Mouse (Mus musculus) inflammation-experienced regulatory T-cells, adult 6 months (primary cell): ENCODE data around the gene Gm10097. TPM values are rescaled to one million over a fixed set of nuclear protein-coding genes. Genes with fewer than 3 reads are reported as not detected.

Experiments
- ATAC-seq: one replicate; pipeline ENCODE4 v1.8.0; 2017
- polyA plus RNA-seq, 3 experiments: library from polyadenylated mRNA; unstranded; fragments of 100-300 nt; shearing (Covaris generic); gene quantifications; one replicate each; pipeline ENCODE4 v1.2.1; 2017

Gm10097 gene
- under 1 TPM; 0.29 to 0.59 (median 0.46) TPM for polyA plus RNA-seq

- no peak for ATAC-seq
Measured at GRCm38 (mm10) chr10:5068676-5069265, at the start of gene Gm10097. Gene Gm10097 (plus strand): TSS chr10:5069192.

GRCm38 (mm10) chr10:5025906-5026305 lies 43.1 kb upstream of the Gm10097 start:
- no peak for ATAC-seq

- ATAC-seq, result no peak
Measured at GRCm38 (mm10) chr10:5027208-5027607, 41.8 kb upstream of the Gm10097 start.

- no peak for ATAC-seq
Measured at GRCm38 (mm10) chr10:5028301-5028700, 40.7 kb upstream of the Gm10097 start.

- no peak for ATAC-seq
Measured at GRCm38 (mm10) chr10:5029161-5029560, 39.8 kb upstream of the Gm10097 start.

GRCm38 (mm10) chr10:5029883-5030282 lies 39.1 kb upstream of the Gm10097 start:
- no peak for ATAC-seq

- no peak for ATAC-seq
Measured at GRCm38 (mm10) chr10:5032192-5033048, 36.6 kb upstream of the Gm10097 start.

- ATAC-seq, result no peak
Measured at GRCm38 (mm10) chr10:5041254-5041653, 27.7 kb upstream of the Gm10097 start.

- no peak for ATAC-seq
Measured at GRCm38 (mm10) chr10:5044481-5044880, 24.5 kb upstream of the Gm10097 start.

GRCm38 (mm10) chr10:5045213-5045612 lies 23.8 kb upstream of the Gm10097 start:
- ATAC-seq, result no peak

GRCm38 (mm10) chr10:5045671-5046070 lies 23.3 kb upstream of the Gm10097 start:
- no peak for ATAC-seq

- ATAC-seq, result no peak
Measured at GRCm38 (mm10) chr10:5056243-5056735, 12.7 kb upstream of the Gm10097 start.

GRCm38 (mm10) chr10:5056940-5057339 lies 12.1 kb upstream of the Gm10097 start:
- ATAC-seq, result no peak

GRCm38 (mm10) chr10:5057661-5058060 lies 11.3 kb upstream of the Gm10097 start:
- no peak for ATAC-seq

GRCm38 (mm10) chr10:5058876-5059275 lies 10.1 kb upstream of the Gm10097 start:
- ATAC-seq, result no peak

GRCm38 (mm10) chr10:5059983-5060382 lies 9.0 kb upstream of the Gm10097 start:
- ATAC-seq, result no peak

- no peak for ATAC-seq
Measured at GRCm38 (mm10) chr10:5067113-5067512, 1.9 kb upstream of the Gm10097 start.

GRCm38 (mm10) chr10:5070168-5070940 lies 1.4 kb downstream of the Gm10097 start:
- ATAC-seq, result no peak

GRCm38 (mm10) chr10:5070941-5071231 lies 1.9 kb downstream of the Gm10097 start:
- no peak for ATAC-seq

- ATAC-seq, result no peak
Measured at GRCm38 (mm10) chr10:5072054-5072453, 3.1 kb downstream of the Gm10097 start.

- ATAC-seq, result no peak
Measured at GRCm38 (mm10) chr10:5075724-5076123, 6.7 kb downstream of the Gm10097 start.

GRCm38 (mm10) chr10:5079945-5080468 lies 11.0 kb downstream of the Gm10097 start:
- ATAC-seq, result peak; percentile 48

- ATAC-seq, result no peak
Measured at GRCm38 (mm10) chr10:5083716-5084115, 14.7 kb downstream of the Gm10097 start.
